Mouse (Mus musculus) midbrain, embryonic 14.5 days (tissue): Measurements from ENCODE around the gene Fgr. TPM values are rescaled to one million over a fixed set of nuclear protein-coding genes. Genes with fewer than 3 reads are reported as not detected.

Experiments used
- ATAC-seq: fragments of 200-750 bp; cut with Nextera tagmentation; 2 replicates; pipeline ENCODE4 v1.8.0; 2017; ENCODE audit warnings: moderate number of reproducible peaks, moderate library complexity; ENCODE audit not compliant: low FRiP score, low TSS enrichment
- DNase-seq: peaks from one replicate; pipeline ENCODE4 v3.0.0-alpha.2; 2015
- H3K27ac ChIP-seq: fragments of 300-500 bp; sonication (generic); replicated peaks from 2 replicates; pipeline ENCODE4 v1.5.1; 2014; ENCODE audit warnings: mild to moderate bottlenecking, low read depth, low read length, moderate library complexity
- H3K27me3 ChIP-seq: fragments of 300-500 bp; sonication (generic); 2 replicates; pipeline ENCODE4 v1.6.1; 2014; ENCODE audit warnings: low read length, control low read depth, mixed read lengths; ENCODE audit not compliant: control insufficient read depth, insufficient read depth
- H3K36me3 ChIP-seq: fragments of 300-500 bp; sonication (generic); 2 replicates; pipeline ENCODE4 v1.6.1; 2014; ENCODE audit warnings: low read length, control low read depth; ENCODE audit not compliant: control insufficient read depth, insufficient read depth
- H3K4me1 ChIP-seq: fragments of 300-500 bp; sonication (generic); 2 replicates; pipeline ENCODE4 v1.6.1; 2014; ENCODE audit warnings: mild to moderate bottlenecking, antibody characterized with exemption, low read length, control low read depth; ENCODE audit not compliant: control insufficient read depth, insufficient read depth
- H3K4me2 ChIP-seq: fragments of 300-500 bp; sonication (generic); 2 replicates; pipeline ENCODE4 v1.6.1; 2014; ENCODE audit warnings: mild to moderate bottlenecking, low read length, moderate library complexity
- H3K4me3 ChIP-seq: fragments of 300-500 bp; sonication (generic); replicated peaks from 2 replicates; pipeline ENCODE4 v1.5.1; 2014; ENCODE audit warnings: low read depth, low read length
- H3K9ac ChIP-seq: fragments of 300-500 bp; sonication (generic); replicated peaks from 2 replicates; pipeline ENCODE4 v1.6.1; 2014; ENCODE audit warnings: mild to moderate bottlenecking, low read length, moderate library complexity
- H3K9me3 ChIP-seq: fragments of 300-500 bp; sonication (generic); 2 replicates; pipeline ENCODE4 v1.6.1; 2016; ENCODE audit warnings: low read length, control low read depth, mixed read lengths; ENCODE audit not compliant: control insufficient read depth
- WGBS: fragments of 180-500 bp; shearing (Covaris S2); extraction: QIAGEN DNeasy Blood & Tissue Kit; methylation state at CpG from one replicate; pipeline ENCODE4 v1.1.7; 2014; 5-methylcytosine and 5-hydroxymethylcytosine counted together
- polyA plus RNA-seq: library from polyadenylated mRNA; unstranded; fragments of >200 nt; fragmentation: Nextera tagmentation; extraction: Ambion mirVana; gene quantifications from 2 replicates; pipeline ENCODE4 v1.2.1, GENCODE M21; 2014

The Fgr gene
- polyA plus RNA-seq, 1 experiment from 2014 or later: 0.08 TPM

- ATAC-seq (no peak), DNase-seq (no peak)
- H3K27me3 ChIP-seq: no peaks in the 10 kb centered on the region
- peaks cover 8% of the 10 kb centered on the region for H3K4me1 ChIP-seq
- 58% methylated on average over 8 of the region's 8 CpGs for WGBS
- H3K27ac ChIP-seq: no peak overlapping the region
- no peak overlapping the region for H3K4me3 ChIP-seq
- no peak overlapping the region for H3K4me2 ChIP-seq
- no peak overlapping the region for H3K9ac ChIP-seq
- no peaks in the 10 kb centered on the region for H3K36me3 ChIP-seq
- H3K9me3 ChIP-seq: no peaks in the 10 kb centered on the region
Observed at GRCm38 (mm10) chr4:132943088-132943487, 30.8 kb upstream of the Fgr start.

DNA sequence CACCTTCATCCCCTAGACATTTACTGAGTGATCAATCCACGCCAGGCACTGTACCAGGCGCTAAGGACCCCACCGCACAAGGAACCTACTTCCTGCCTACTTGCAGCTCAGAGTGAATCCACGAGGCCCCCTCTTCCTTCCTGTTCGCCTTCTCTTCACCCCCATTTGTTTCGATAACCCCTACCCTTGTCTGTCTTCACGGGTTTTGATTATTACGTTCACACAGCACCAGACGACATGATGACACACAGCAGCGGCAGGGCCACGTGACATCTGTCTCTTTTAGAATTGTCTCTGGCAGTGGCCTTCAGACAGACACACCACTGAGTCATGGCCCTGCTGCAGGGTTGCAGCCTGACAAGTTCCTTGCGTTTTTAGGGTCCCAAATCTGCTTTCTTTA lies 29.8 kb upstream of the Fgr start:
- WGBS: 77% methylated on average over 12 of the region's 12 CpGs
- no peak overlapping the region for H3K9ac ChIP-seq
- no peak for DNase-seq

DNA sequence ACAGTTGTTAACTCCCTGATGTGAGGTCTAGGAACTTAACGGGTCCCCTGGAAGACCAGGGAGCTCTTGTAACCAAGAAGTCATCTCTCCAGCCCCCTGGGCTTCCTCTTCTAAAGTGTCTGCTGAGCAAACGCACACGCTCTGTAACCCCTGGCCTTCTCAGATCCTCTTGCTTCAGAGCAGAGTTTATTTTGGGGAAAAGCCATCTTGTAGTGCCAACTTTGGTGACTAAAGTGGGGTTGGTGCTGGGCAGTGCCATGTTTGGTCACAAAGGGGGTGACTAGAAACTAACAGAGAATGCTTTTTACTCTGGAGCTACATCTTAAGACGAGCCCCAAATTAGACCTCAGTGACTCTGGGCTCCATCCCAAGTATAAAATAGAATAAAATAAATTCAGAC lies 29.1 kb upstream of the Fgr start:
- peaks cover 8% of the 10 kb centered on the region for H3K4me1 ChIP-seq
- no peak overlapping the region for H3K4me2 ChIP-seq
- H3K27ac ChIP-seq: no peak overlapping the region
- H3K36me3 ChIP-seq: no peaks in the 10 kb centered on the region
- no peaks in the 10 kb centered on the region for H3K27me3 ChIP-seq
- no peaks in the 10 kb centered on the region for H3K9me3 ChIP-seq
- no peak overlapping the region for H3K4me3 ChIP-seq
- 86% methylated on average over 4 of the region's 4 CpGs for WGBS
- no peak for ATAC-seq
- H3K9ac ChIP-seq: no peak overlapping the region
- DNase-seq: no peak

More for the DNA sequence above, 29.8 kb upstream of the Fgr start:
- Histone ChIP-seq H3K27ac (no peak overlapping the region), H3K4me1 (peaks cover 8% of the 10 kb centered on the region), H3K36me3 (no peaks in the 10 kb centered on the region), H3K9me3 (no peaks in the 10 kb centered on the region), H3K4me2 (no peak overlapping the region), H3K4me3 (no peak overlapping the region), H3K27me3 (no peaks in the 10 kb centered on the region)
- ATAC-seq: no peak

- Histone ChIP-seq H3K4me2 (peak overlapping the region; percentile 46), H3K4me3 (no peak overlapping the region), H3K36me3 (no peaks in the 10 kb centered on the region), H3K9ac (no peak overlapping the region), H3K9me3 (no peaks in the 10 kb centered on the region), H3K27ac (peak overlapping the region; percentile 46), H3K4me1 (peaks cover 8% of the 10 kb centered on the region), H3K27me3 (no peaks in the 10 kb centered on the region)
- WGBS: 9% methylated on average over 15 of the region's 15 CpGs
- peak; percentile 93 for DNase-seq
- ATAC-seq: peak; percentile 69; the same call in 1 of the 2 replicates
Observed at GRCm38 (mm10) chr4:132945261-132946046, 28.4 kb upstream of the Fgr start.

- H3K4me2 ChIP-seq: peak overlapping the region; percentile 46
- no peaks in the 10 kb centered on the region for H3K9me3 ChIP-seq
- H3K4me3 ChIP-seq: no peak overlapping the region
- WGBS: 19% methylated on average over 27 of the region's 27 CpGs
- H3K27ac ChIP-seq: peak overlapping the region; percentile 46
- H3K36me3 ChIP-seq: no peaks in the 10 kb centered on the region
- H3K27me3 ChIP-seq: no peaks in the 10 kb centered on the region
- ATAC-seq (peak; percentile 34; the same call in 1 of the 2 replicates), DNase-seq (peak; percentile 64)
- no peak overlapping the region for H3K9ac ChIP-seq
- peaks cover 8% of the 10 kb centered on the region for H3K4me1 ChIP-seq
Observed at GRCm38 (mm10) chr4:132946047-132947001, 27.6 kb upstream of the Fgr start.

DNA sequence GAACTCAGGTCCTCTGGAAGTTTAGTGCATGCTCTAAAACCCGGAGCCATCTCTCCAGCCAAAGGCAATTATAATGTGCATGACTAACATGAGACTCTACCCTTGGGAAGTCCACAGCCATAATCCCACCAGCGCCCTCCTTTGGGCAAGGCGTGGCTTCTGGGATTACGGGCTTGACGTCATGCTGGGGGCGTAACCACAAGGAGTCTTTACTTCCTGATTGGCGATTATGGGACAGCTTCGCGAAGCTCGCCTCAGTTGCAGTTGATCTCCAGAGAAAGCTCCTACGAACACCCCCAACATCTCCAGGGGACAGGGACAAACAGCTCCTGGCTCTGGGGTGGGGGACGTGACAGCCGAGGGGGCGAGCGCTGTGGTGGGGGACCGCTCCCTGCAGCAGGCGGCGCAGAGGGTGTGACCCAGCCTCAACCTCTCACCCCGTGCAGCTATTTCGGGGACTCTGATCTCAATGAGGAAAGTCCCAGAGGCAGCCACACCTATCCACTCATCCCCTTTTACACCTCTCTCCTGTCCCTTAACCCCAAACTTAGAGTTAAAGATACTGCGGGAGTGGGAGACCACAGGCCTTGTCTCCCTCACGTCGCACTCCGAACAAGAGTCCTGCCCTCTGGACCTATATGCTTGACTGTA lies 23.9 kb upstream of the Fgr start:
- no peaks in the 10 kb centered on the region for H3K27me3 ChIP-seq
- H3K4me1 ChIP-seq: peaks cover 8% of the 10 kb centered on the region
- peak overlapping the region; percentile 35; the same call in 1 of the 2 replicates for H3K4me2 ChIP-seq
- WGBS: 21% methylated on average over 24 of the region's 24 CpGs
- no peak overlapping the region for H3K27ac ChIP-seq
- ATAC-seq (no peak), DNase-seq (peak; percentile 45)
- H3K36me3 ChIP-seq: no peaks in the 10 kb centered on the region
- H3K9me3 ChIP-seq: no peaks in the 10 kb centered on the region
- H3K4me3 ChIP-seq: no peak overlapping the region
- no peak overlapping the region for H3K9ac ChIP-seq

DNA sequence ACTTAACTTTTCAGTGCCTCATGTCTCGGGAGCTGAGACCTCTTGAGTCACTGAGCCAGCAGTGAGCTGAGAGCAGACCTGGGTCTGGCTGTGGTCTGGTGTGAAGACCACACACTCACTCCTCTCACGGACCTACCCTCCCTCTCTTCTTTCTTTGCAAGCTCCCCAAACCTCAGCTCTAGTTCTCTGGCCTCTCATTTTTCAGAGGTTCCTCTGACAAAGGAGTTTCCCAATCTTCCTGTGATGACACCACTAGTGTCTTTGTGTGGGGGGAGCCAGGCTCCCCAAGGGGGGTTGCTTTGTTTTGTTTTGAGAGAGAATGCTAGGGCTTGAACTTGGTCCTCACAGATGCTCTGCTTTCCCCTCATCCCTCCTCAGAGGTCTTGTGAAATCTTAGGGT lies 22.9 kb upstream of the Fgr start:
- H3K4me2 ChIP-seq: no peak overlapping the region
- no peak overlapping the region for H3K4me3 ChIP-seq
- no peaks in the 10 kb centered on the region for H3K27me3 ChIP-seq
- no peaks in the 10 kb centered on the region for H3K9me3 ChIP-seq
- H3K27ac ChIP-seq: no peak overlapping the region
- 56% methylated on average over 2 of the region's 2 CpGs for whole genome bisulfite sequencing
- ATAC-seq: no peak
- H3K36me3 ChIP-seq: no peaks in the 10 kb centered on the region
- H3K9ac ChIP-seq: no peak overlapping the region
- no peak for DNase-seq
- peaks cover 4% of the 10 kb centered on the region for H3K4me1 ChIP-seq

GRCm38 (mm10) chr4:132954530-132955394 lies 19.1 kb upstream of the Fgr start:
- no peaks in the 10 kb centered on the region for H3K9me3 ChIP-seq
- H3K4me2 ChIP-seq: no peak overlapping the region
- no peak overlapping the region for H3K4me3 ChIP-seq
- no peaks in the 10 kb centered on the region for H3K36me3 ChIP-seq
- no peak for DNase-seq
- H3K4me1 ChIP-seq: 0 out of 2 replicates have a peak, but pooled peaks cover 8% of the 10 kb centered on the region
- ATAC-seq: no peak
- WGBS: 71% methylated on average over 7 of the region's 7 CpGs
- H3K27me3 ChIP-seq: no peaks in the 10 kb centered on the region
- no peak overlapping the region for H3K27ac ChIP-seq
- no peak overlapping the region for H3K9ac ChIP-seq
